Mouse (Mus musculus): ENCODE measurements around the gene 4930572O03Rik. TPM values are rescaled to one million over a fixed set of nuclear protein-coding genes. Genes with fewer than 3 reads are reported as not detected.
"Not testable (repeated sequence)": the region's sequence is repeated elsewhere in the genome, so short reads cannot be mapped to it uniquely, and the experiment has no call there.

The 4930572O03Rik gene
- polyA plus RNA-seq, 1 experiment from 2014 or later = not detected

- not testable (repeated sequence) for H3K4me2 ChIP-seq (ENCODE audit: low read depth, low read length); H3K9ac ChIP-seq (ENCODE audit: low read depth, low read length); H3K27me3 ChIP-seq (replicated peaks; ENCODE audit: control insufficient read depth, insufficient read depth, low read length); H3K4me1 ChIP-seq (ENCODE audit: control insufficient read depth, insufficient read depth, low read length); H3K36me3 ChIP-seq (ENCODE audit: control insufficient read depth, insufficient read depth, low read length); ATAC-seq; H3K4me3 ChIP-seq (ENCODE audit: low read length); H3K9me3 ChIP-seq (ENCODE audit: control insufficient read depth, low read length); H3K27ac ChIP-seq (ENCODE audit: low read length)
- WGBS = 64% methylated on average over 2 of the region's 2 CpGs
Observed at GRCm38 (mm10) chr5:15637637-15638036, 19.2 kb downstream of the 4930572O03Rik start.

- H3K4me1 ChIP-seq (ENCODE audit: control insufficient read depth, insufficient read depth, low read length); H3K27me3 ChIP-seq (replicated peaks; ENCODE audit: control insufficient read depth, insufficient read depth, low read length); H3K9ac ChIP-seq (ENCODE audit: low read depth, low read length); H3K4me2 ChIP-seq (ENCODE audit: low read depth, low read length); H3K27ac ChIP-seq (ENCODE audit: low read length); H3K36me3 ChIP-seq (ENCODE audit: control insufficient read depth, insufficient read depth, low read length); H3K4me3 ChIP-seq (ENCODE audit: low read length); ATAC-seq; H3K9me3 ChIP-seq (ENCODE audit: control insufficient read depth, low read length): not testable (repeated sequence)
- 30% methylated on average over 5 of the region's 5 CpGs for WGBS
Observed at GRCm38 (mm10) chr5:15630068-15630467, 26.8 kb downstream of the 4930572O03Rik start.

- not testable (repeated sequence) for ATAC-seq; H3K27me3 ChIP-seq (replicated peaks; ENCODE audit: control insufficient read depth, insufficient read depth, low read length)
- 23% methylated on average over 1 of the region's 1 CpGs for WGBS
Observed at GRCm38 (mm10) chr5:15628136-15628535, 28.7 kb downstream of the 4930572O03Rik start.

GRCm38 (mm10) chr5:15618764-15619163, 38.1 kb downstream of the 4930572O03Rik start, which contains the start of gene Speer4d:
TSS of gene Speer4d (plus strand) at chr5:15619064.
- 57% methylated on average over 1 of the region's 1 CpGs for WGBS
- not testable (repeated sequence) for H3K9me3 ChIP-seq (ENCODE audit: control insufficient read depth, low read length); H3K4me3 ChIP-seq (ENCODE audit: low read length); H3K4me1 ChIP-seq (ENCODE audit: control insufficient read depth, insufficient read depth, low read length); H3K27me3 ChIP-seq (replicated peaks; ENCODE audit: control insufficient read depth, insufficient read depth, low read length); H3K4me2 ChIP-seq (ENCODE audit: low read depth, low read length); H3K36me3 ChIP-seq (ENCODE audit: control insufficient read depth, insufficient read depth, low read length); ATAC-seq; H3K9ac ChIP-seq (ENCODE audit: low read depth, low read length); H3K27ac ChIP-seq (ENCODE audit: low read length)

More at GRCm38 (mm10) chr5:15628136-15628535, 28.7 kb downstream of the 4930572O03Rik start:
- H3K4me1 ChIP-seq (ENCODE audit: control insufficient read depth, insufficient read depth, low read length); H3K36me3 ChIP-seq (ENCODE audit: control insufficient read depth, insufficient read depth, low read length); H3K4me2 ChIP-seq (ENCODE audit: low read depth, low read length); H3K27ac ChIP-seq (ENCODE audit: low read length); H3K4me3 ChIP-seq (ENCODE audit: low read length); H3K9ac ChIP-seq (ENCODE audit: low read depth, low read length); H3K9me3 ChIP-seq (ENCODE audit: control insufficient read depth, low read length): not testable (repeated sequence)

- WGBS = 76% methylated on average over 3 of the region's 3 CpGs
- H3K27me3 ChIP-seq (replicated peaks; ENCODE audit: control insufficient read depth, insufficient read depth, low read length); H3K4me3 ChIP-seq (ENCODE audit: low read length); H3K9me3 ChIP-seq (ENCODE audit: control insufficient read depth, low read length); H3K36me3 ChIP-seq (ENCODE audit: control insufficient read depth, insufficient read depth, low read length); ATAC-seq; H3K9ac ChIP-seq (ENCODE audit: low read depth, low read length); H3K4me2 ChIP-seq (ENCODE audit: low read depth, low read length); H3K4me1 ChIP-seq (ENCODE audit: control insufficient read depth, insufficient read depth, low read length); H3K27ac ChIP-seq (ENCODE audit: low read length): not testable (repeated sequence)
Observed at GRCm38 (mm10) chr5:15616195-15616594, 40.7 kb downstream of the 4930572O03Rik start.

- 6% methylated on average over 1 of the region's 1 CpGs for WGBS
- H3K9ac ChIP-seq (ENCODE audit: low read depth, low read length) = not testable (repeated sequence)
Observed at GRCm38 (mm10) chr5:15610695-15611094, 46.2 kb downstream of the 4930572O03Rik start.

GRCm38 (mm10) chr5:15606677-15607076, 50.2 kb downstream of the 4930572O03Rik start:
- H3K4me1 ChIP-seq (ENCODE audit: control insufficient read depth, insufficient read depth, low read length); H3K27me3 ChIP-seq (replicated peaks; ENCODE audit: control insufficient read depth, insufficient read depth, low read length); H3K4me3 ChIP-seq (ENCODE audit: low read length); H3K9me3 ChIP-seq (ENCODE audit: control insufficient read depth, low read length); H3K9ac ChIP-seq (ENCODE audit: low read depth, low read length); H3K36me3 ChIP-seq (ENCODE audit: control insufficient read depth, insufficient read depth, low read length); ATAC-seq; H3K4me2 ChIP-seq (ENCODE audit: low read depth, low read length); H3K27ac ChIP-seq (ENCODE audit: low read length): not testable (repeated sequence)
- 77% methylated on average over 5 of the region's 6 CpGs for WGBS

More at GRCm38 (mm10) chr5:15610695-15611094, 46.2 kb downstream of the 4930572O03Rik start:
- not testable (repeated sequence) for H3K27me3 ChIP-seq (replicated peaks; ENCODE audit: control insufficient read depth, insufficient read depth, low read length); ATAC-seq; H3K4me2 ChIP-seq (ENCODE audit: low read depth, low read length); H3K27ac ChIP-seq (ENCODE audit: low read length); H3K36me3 ChIP-seq (ENCODE audit: control insufficient read depth, insufficient read depth, low read length); H3K9me3 ChIP-seq (ENCODE audit: control insufficient read depth, low read length); H3K4me3 ChIP-seq (ENCODE audit: low read length); H3K4me1 ChIP-seq (ENCODE audit: control insufficient read depth, insufficient read depth, low read length)

GRCm38 (mm10) chr5:15603585-15603984, 53.3 kb downstream of the 4930572O03Rik start:
- 73% methylated on average over 8 of the region's 8 CpGs for WGBS
- H3K27me3 ChIP-seq (replicated peaks; ENCODE audit: control insufficient read depth, insufficient read depth, low read length); H3K4me3 ChIP-seq (ENCODE audit: low read length); H3K36me3 ChIP-seq (ENCODE audit: control insufficient read depth, insufficient read depth, low read length); H3K4me1 ChIP-seq (ENCODE audit: control insufficient read depth, insufficient read depth, low read length); H3K9ac ChIP-seq (ENCODE audit: low read depth, low read length); H3K27ac ChIP-seq (ENCODE audit: low read length); ATAC-seq; H3K9me3 ChIP-seq (ENCODE audit: control insufficient read depth, low read length); H3K4me2 ChIP-seq (ENCODE audit: low read depth, low read length): not testable (repeated sequence)

GRCm38 (mm10) chr5:15603008-15603407, 53.9 kb downstream of the 4930572O03Rik start:
- not testable (repeated sequence) for H3K27me3 ChIP-seq (replicated peaks; ENCODE audit: control insufficient read depth, insufficient read depth, low read length); H3K36me3 ChIP-seq (ENCODE audit: control insufficient read depth, insufficient read depth, low read length); H3K9me3 ChIP-seq (ENCODE audit: control insufficient read depth, low read length); H3K9ac ChIP-seq (ENCODE audit: low read depth, low read length); H3K27ac ChIP-seq (ENCODE audit: low read length); H3K4me1 ChIP-seq (ENCODE audit: control insufficient read depth, insufficient read depth, low read length); ATAC-seq; H3K4me3 ChIP-seq (ENCODE audit: low read length); H3K4me2 ChIP-seq (ENCODE audit: low read depth, low read length)
- WGBS = 58% methylated on average over 2 of the region's 2 CpGs

- H3K9me3 ChIP-seq (ENCODE audit: control insufficient read depth, low read length); H3K4me3 ChIP-seq (ENCODE audit: low read length); H3K27ac ChIP-seq (ENCODE audit: low read length); H3K4me2 ChIP-seq (ENCODE audit: low read depth, low read length); H3K9ac ChIP-seq (ENCODE audit: low read depth, low read length); ATAC-seq; H3K36me3 ChIP-seq (ENCODE audit: control insufficient read depth, insufficient read depth, low read length); H3K27me3 ChIP-seq (replicated peaks; ENCODE audit: control insufficient read depth, insufficient read depth, low read length); H3K4me1 ChIP-seq (ENCODE audit: control insufficient read depth, insufficient read depth, low read length): not testable (repeated sequence)
- 63% methylated on average over 3 of the region's 3 CpGs for WGBS
Observed at GRCm38 (mm10) chr5:15602424-15602947, 54.4 kb downstream of the 4930572O03Rik start.

All from intestine, embryonic 16.5 days (tissue).